Mouse (Mus musculus): ENCODE measurements around the gene Col4a2.

Gene Col4a2

DNA sequence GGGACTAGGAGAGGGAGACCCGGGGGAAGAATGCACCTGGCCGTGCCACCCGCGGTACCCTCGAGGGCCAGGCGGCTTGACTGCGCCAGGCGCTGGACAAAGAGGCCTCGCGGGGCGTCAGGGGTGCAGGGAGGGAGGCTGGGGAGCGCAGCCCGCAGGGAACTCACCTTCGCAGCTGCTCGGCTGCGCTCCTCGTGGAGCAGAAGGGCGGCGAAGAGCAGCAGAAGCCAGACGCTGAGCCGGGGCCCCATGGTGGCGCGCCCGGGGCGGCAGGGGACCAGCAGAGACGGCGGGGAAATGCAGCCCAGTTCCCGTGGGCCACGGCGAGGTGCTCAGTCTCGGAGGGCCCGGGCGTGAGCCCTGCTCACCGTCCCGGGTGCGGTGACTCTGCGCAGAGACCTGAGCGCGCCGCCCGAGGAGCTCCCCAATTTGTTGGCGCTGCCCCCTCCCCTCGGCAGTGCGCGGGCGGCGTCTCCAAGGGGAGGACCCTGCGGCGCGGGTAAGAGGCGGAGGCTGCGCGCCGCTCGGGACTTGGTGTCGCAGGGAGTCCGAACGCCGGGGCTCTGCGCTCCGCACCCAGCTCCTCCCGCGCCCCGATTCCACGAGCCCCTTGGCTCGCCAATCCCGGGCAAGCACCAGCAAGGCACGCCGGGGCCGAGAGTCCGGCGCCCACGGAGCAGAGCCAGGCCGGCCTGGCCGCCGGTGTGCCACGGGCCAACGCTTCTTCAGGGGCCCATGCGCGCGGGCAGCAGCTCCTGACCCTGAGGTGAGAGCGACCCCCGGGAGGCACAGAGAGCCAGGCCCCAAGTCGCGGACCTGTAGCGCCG, at the start of gene Col4a2, which contains the start of gene Col4a1:
Gene Col4a2, plus strand, starts transcription at position 457 of the 827 bp plus-strand sequence.
Gene Col4a1, minus strand, starts transcription at position 478 of the 827 bp plus-strand sequence.
- DNase-seq (ENCODE audit: low spot score), result peak; percentile 32

DNA sequence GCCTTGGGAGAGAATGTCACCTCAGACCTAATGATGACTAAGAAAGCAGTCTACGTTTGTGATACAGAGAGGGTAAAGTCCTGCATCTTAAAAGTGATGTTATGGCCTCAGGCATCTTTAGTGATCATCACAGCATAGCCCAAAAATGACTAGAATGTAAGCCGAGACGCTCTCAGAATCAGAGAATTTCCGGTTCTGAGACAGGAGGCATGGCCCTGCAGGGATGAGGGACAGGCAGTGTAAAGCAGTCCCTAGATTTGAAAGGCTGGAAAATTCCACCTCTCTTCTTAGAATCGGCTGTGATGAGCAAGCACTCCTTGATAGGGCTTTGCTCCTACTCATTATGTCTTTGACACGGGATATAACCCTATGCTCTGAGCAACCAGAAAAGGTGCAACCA, 48.8 kb upstream of the Col4a2 start:
- DNase-seq (ENCODE audit: low spot score), result no peak

DNA sequence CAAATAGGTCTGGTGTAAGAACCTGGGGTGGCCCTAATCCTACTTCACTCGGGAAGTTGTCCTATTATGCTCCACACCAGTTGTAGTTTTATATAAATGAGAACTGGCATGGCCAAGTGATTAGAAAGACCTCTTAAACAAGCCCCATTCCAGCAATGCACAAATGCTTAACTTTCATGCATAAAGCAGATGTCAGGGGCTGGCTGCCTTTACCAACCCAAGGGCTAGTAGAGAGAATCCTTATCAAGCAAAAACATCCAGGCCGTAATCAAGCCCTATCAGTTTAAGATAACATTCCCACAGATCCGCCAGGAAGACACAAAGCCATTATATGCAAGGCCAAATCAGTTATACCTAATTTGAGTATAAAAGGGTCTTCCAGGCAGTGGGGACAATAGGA, 46.6 kb upstream of the Col4a2 start:
- no peak for DNase-seq (ENCODE audit: low spot score)

DNA sequence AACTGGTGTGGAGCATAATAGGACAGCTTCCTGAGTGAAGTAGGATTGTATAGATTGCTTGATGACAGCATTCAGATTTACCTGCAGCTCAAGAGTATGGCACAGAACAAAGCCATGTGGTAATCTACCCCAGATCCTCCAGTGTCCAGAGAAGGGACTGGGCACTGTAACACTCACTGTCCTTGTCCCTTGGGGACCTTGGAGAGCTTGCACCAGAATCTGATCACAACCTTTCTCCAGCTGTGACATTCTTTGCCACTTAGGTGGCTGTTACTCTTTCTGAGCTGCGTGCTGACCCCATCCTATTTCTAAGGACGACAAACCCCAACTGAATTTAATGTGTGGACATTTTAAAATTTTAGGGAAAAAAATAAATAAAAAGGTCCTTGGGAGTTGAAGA, 46.1 kb upstream of the Col4a2 start:
- no peak for DNase-seq (ENCODE audit: low spot score)

DNA sequence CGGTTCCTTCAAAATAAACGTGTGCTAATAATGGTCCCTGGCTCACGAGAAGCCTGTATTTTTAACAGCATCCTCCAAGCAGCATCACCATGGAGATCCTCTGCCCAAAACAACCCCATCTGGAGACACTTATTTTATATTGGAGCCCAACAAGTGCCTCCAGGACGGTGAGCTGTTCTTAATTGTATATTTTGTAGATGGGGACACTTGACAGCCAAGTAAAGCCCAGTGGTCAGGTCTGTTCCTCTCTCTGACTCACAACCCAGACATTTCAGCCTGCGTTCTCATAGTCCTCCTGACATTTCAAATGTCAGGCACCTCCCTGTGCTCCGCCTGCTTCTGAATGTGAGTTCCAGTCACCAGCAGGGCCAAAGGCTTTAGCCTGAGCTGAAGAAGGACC, 43.9 kb upstream of the Col4a2 start:
- no peak for DNase-seq (ENCODE audit: low spot score)

DNA sequence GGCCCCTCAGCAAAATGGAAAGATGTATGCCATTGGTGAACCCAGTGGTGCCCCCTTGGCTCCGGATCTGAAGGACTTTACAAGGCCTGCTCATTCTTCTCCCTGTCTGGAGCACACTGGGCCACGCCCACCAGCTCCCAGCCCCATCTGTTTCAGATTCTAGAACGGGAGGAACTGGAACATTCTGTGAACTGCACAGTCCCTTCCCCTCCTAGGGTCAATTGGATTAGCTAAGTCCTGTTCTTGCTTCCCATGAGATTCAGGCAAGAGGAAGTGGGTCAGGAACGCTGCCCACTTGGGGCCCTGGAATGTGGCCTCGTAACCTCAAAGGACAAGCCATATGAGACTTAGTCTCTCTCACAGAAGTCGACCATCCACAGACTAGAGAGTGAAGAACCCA, 41.8 kb upstream of the Col4a2 start:
- no peak for DNase-seq (ENCODE audit: low spot score)

DNA sequence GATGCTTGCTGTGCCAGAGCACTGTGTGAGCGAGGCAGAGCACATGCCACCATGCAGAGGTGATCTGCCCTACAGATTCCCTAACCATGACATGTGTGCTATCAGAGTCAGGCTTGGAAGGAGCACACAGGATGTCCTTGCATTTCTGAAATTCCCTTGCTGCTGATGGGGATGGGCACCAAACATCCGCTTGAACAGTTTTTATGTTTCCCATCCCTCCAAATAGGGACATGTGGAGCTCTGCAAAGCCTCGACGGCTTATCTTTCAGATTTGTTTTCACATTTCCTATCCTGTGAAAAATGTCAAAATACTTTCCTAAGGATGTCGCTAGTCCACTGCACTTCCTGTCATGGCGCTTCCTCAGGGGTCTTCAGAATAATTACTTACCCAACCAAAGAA, 40.4 kb upstream of the Col4a2 start:
- no peak for DNase-seq (ENCODE audit: low spot score)

DNA sequence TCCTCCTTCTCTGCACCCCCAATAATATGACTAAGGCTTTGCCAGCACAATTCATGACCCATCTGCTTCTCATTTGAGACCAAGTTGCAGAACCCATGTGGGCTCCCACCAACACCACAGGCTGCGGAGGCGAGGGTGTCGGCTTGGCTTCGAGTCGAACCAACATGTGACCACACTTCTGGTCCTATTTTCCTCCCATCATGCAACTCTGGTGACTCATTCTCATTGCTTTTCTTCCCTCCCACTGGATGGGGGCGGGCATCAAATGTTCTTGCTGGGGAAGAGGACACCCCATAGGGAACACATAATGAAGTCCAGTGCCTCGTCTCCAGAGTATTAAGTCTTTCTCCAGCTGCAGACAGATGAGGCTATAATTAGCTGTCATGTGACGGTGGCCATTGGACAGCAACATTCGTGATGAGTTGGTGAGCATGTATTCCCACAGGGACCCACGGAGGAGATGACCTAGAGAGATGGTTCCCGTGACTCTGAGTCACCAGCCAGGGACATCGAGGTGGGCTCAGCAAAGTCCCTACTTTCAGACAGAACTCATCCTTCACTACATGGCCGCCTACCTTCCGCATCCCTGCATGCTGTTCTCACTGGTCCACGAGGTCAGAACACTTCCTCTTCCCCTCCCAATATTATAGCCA, 39.0 kb upstream of the Col4a2 start:
- DNase-seq (ENCODE audit: low spot score), result no peak

DNA sequence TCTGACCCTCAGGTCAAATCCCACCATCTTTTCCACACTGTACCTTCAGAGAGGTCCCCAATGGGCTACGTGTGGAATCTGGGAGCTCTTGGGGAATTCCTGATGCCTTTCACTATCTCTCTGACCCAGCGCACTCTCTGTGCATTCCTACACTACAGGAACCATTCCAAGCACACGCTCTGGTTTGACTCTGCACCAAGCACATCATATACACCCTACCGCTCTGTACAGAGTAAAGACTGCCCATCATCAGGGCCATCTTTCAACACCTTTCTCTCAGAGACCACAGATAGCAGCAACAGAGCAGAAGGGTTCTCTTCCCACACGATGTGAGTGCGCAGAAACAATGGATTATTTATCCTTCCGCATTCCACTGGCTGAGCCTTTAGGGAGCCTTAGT, 38.2 kb upstream of the Col4a2 start:
- DNase-seq (ENCODE audit: low spot score), result no peak

DNA sequence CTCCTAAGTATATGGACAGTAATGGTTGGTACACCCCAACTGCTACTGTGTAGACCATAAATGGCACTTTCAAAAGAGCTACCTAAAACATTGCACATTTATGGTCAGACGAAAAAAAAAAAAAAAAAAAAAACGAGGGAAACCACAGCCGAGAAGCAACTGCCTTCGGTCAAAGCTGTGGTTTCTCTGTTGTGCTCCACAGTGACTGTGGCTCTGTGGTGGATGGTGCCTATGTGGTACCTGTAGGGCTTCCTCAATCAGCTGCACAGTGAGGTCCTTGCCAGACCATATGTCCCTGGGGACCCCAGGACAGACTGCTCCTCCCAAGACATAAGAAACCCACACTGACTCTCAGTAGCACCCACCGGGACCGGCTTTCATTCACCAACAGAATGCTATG, 36.3 kb upstream of the Col4a2 start:
- DNase-seq (ENCODE audit: low spot score), result no peak

DNA sequence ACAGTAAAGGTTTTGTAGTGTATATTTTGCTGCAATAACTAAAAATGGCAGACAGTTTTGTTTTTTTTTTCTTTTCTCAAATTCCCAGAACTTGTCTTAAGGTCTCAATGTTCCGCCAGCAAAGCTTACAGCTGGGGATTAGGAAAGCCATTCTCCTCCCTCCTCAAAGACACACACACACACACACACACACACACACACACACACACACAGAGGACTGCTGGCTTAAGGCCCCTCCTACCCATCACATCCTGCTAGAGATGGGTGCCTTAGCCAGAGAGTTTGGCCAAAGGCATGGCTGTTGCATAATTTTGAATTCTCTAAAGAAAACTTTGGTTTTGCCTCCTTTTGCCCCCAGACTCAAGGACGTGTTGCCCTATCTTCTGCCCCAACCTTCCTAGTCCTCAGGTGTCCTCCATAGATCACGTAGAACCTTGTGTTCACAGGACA, 35.0 kb upstream of the Col4a2 start:
- no peak for DNase-seq (ENCODE audit: low spot score)

DNA sequence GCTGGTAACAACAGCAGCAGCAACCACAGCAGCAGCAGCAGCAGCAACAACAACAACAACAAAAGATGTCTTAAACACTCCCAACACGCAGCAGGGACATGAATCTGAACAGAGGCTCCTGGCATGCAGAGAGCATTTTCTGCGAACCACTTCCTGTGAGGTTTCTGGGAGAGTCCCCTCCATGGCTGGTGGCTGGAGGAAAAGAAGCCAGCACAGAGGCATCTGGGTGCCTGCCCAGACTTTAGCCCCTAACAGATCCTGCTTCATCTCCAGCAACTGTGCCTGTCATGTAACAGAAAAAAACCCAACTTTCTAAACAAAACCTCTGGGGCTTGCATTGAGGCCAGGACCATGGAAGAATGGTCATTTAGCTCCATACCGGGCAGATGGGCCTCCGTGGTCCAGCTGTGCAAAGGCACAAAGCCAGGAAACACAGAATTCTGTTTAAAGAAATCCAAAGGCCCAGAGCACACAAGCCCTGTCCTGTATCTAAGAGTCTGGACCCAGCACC, 34.4 kb upstream of the Col4a2 start:
- no peak for DNase-seq (ENCODE audit: low spot score)

DNA sequence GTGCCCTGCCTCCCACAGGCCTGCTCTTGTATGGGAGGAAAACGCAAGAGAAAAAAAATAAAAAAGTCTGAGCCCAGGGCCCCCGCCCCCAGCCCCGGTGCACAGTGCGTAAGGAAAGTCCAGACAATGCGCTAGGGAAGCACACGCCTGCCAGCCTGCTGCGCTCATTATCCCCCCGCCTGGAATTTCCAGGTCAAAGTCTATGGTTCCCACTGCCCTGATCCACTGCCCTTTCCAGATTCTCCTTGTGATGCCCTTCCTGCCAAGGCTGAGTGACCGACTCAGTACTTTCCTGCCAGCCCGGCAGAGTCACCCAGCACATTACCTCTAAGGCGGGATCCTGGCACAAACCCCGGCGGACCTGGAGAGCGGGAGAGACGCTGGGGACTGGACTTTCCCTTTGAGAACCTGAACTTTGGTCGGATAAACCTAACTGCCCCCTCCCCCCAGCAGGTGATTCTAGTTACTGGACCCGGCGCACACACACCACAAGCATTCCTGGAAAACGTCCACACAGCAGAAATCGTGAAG, 33.2 kb upstream of the Col4a2 start:
- DNase-seq (ENCODE audit: low spot score), result no peak

DNA sequence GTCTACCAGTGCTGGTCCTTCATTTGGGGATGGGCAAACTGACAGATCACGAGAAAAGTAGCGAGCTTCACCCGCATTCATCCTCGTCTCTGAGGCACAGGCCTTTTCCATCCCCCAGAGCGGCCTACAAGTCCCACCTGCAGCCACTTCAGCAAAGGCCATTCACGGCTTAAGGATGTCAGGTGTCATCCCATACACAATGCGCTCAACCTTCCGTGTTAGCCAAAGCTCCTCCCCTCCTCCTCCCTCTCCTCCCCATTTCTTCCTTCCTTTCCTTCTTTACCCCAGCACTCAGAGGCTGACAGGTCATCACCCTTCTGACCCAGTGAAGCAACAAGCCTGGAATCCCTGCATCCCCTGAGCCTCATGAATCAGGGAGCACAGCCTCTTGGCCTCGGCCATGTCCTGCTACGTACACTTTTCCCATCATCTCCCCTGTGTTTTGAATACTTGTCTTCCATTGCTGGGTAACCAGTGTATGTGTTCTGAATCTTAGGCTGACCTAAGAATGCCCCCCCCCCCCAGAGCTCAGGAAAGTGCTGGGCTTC, 31.8 kb upstream of the Col4a2 start:
- DNase-seq (ENCODE audit: low spot score), result no peak

DNA sequence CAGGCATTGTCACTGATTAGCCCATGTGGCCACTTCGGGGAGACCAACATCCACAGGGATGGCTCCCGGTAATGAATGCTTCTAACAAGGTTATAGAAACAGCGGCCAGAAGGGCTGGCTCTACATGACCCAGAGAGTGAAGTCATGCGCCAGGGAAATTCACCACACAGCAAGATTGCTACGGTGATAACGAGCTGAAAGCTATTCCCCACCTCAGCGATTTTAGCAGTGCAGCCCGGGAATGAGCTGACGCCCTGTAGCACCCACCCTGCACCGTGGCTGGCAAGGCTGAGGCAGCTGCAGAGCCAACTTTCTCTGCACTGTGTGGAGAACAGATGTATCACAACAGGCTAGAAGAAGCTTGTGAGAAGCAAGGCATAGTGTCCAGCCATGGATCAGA, 30.5 kb upstream of the Col4a2 start:
- no peak for DNase-seq (ENCODE audit: low spot score)

DNA sequence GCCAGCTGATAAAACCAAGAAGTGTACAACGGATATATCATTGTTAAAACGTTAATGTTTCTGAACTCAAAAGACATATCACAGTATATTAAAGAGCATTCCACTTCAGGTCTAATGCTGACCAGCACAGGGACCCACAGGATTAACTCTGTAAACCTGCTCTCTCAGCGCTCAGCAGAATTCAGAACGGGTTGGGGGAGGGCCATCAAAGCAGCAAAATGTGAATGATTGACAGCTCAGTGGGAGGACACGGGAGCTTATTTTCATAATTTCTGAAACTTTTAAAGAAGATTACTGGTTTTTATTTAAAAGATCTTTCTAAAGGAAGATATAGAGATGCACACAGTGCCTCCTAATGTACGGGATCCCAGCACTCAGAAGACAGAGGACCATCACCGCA, 29.9 kb upstream of the Col4a2 start:
- DNase-seq (ENCODE audit: low spot score), result no peak

DNA sequence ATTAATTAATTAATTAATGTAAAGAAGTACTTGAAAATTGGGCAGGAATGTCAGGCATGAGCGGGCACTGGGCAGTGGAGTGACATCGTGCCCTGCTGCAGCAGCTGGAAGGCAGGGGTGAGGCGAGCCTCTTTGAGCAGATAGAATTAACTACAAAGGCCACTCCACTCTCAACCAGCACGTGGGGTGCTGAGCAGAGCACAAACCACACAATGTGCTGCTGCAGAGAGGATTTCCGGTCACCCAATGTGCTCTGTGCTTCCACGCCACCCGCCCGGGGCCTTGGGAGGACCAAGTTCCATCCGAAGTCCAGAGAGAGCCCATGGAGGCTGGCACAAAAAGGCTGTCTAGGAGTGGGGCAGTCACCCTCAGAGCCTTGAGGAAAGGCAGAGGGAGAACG, 29.4 kb upstream of the Col4a2 start:
- no peak for DNase-seq (ENCODE audit: low spot score)

DNA sequence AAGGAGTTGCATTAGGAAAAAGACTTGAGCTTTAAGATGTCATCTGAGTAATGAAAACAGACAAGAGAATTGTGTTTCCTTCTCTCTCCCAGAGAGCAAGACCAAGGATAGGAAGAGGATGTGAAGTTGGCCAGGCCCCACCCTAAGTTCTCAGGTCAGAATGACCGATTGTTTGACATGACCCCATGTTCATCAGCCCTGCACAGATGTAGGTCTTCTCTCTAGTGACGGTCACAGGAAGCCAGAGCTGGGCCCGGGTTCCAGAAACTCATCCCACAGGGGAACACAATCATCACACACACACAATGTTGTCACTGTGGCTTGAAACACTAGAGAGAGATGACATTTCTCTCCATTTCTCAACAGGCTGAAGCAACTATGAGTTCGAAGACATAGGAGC, 27.2 kb upstream of the Col4a2 start:
- no peak for DNase-seq (ENCODE audit: low spot score)

DNA sequence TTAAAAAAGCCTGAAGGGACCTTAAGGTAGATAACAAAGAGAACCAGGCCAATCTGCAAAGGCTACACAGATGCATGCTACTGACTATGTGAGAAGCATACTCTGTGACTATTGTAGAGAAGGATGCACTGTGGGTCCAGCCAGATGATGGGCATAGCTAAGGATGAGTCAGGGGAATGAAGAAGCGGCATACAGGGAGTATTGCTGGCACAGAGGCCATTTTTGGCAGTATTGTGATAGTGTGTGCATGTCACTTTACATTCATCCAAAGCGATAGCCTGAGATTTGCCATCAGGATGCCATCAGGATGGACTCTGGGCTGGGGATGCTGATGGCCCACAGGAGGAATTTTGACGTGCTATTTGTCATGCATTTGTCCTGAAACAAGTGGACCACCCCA, 25.5 kb upstream of the Col4a2 start:
- DNase-seq (ENCODE audit: low spot score), result no peak

DNA sequence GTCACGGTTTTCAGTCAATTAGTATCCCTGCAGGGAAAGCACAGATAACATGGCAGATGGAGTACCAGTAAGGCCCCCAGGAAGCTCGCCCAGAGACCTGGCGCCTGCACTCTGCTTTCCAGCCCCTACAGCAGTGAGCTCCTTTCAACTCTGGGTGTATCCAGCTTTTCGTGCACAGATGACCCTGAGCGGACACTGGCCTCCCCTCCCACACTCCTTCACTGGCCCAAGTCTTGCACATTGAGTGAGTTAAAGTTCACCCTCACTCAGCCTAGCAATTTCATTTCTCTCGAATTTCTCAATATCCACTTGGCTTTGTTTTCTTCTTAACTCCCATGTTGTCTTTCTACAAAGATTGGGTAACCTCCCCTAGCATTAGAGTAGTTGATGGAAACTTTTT, 24.3 kb upstream of the Col4a2 start:
- no peak for DNase-seq (ENCODE audit: low spot score)

DNA sequence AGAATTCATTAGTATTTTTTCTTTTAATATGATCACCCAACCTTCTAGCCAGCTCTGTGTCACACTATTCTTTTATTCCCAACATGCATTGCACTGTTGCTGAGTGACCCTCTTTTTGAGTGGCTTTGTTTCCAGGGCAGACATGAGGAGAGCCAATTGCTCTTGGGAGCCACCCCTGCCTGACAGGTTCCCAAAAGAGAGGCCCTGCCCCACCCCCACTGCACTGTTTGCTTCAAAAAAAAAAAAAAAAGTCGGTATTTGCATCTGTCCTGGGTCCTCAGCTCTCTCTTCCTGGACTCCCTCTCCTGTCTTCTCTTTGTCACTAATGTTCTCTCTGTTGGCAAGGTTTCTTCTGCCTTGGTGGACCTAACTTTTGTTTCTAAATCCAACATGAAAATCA, 22.1 kb upstream of the Col4a2 start:
- no peak for DNase-seq (ENCODE audit: low spot score)

DNA sequence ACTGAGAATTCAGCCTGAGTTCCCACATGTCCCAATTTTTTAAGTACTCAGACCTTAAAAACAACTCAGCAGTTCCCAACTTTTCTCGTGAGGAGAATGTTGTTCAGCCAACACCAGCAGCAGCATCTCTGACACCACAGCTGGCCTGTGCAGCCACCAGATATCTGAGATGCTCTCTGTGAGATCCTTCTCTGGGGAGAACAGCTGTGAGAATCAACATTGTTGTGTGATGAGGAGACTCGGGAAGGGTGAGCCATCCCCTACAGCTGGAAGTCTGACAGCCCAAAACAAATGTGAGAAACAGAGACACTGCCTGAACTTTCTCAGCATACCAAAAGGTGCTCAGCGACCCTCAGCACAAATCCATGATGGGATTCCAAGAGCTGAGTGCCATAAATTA, 20.0 kb upstream of the Col4a2 start:
- DNase-seq (ENCODE audit: low spot score), result no peak
